Mouse (Mus musculus) limb, embryonic 10.5 days (tissue): ENCODE data around the gene Paxbp1. TPM values are rescaled to one million over a fixed set of nuclear protein-coding genes. Genes with fewer than 3 reads are reported as not detected.

Experiments
- DNase-seq: peaks from one replicate; pipeline ENCODE4 v3.0.0-alpha.2; 2017; ENCODE audit warnings: low spot score
- H3K27ac ChIP-seq: fragments of 300-500 bp; sonication (generic); 2 replicates; pipeline ENCODE4 v1.5.1; 2016; ENCODE audit warnings: mild to moderate bottlenecking
- H3K27me3 ChIP-seq: fragments of 300-500 bp; sonication (generic); 2 replicates; pipeline ENCODE4 v1.6.1; 2016; ENCODE audit warnings: low read depth, mild to moderate bottlenecking; ENCODE audit not compliant: poor library complexity, severe bottlenecking
- H3K36me3 ChIP-seq: fragments of 300-500 bp; sonication (generic); 2 replicates; pipeline ENCODE4 v1.6.1; 2016; ENCODE audit warnings: mild to moderate bottlenecking, moderate library complexity
- H3K4me1 ChIP-seq: fragments of 300-500 bp; sonication (generic); 2 replicates; pipeline ENCODE4 v1.6.1; 2016
- H3K4me3 ChIP-seq: fragments of 300-500 bp; sonication (generic); 2 replicates; pipeline ENCODE4 v1.5.1; 2016; ENCODE audit warnings: mild to moderate bottlenecking, moderate library complexity
- H3K9me3 ChIP-seq: fragments of 300-500 bp; sonication (generic); replicated peaks from 2 replicates; pipeline ENCODE4 v1.6.1; 2016; ENCODE audit warnings: mild to moderate bottlenecking
- WGBS: fragments of 180-500 bp; shearing (Covaris S2); methylation state at CpG from one replicate; pipeline ENCODE4 v1.1.7; 2016; 5-methylcytosine and 5-hydroxymethylcytosine counted together
- polyA plus RNA-seq: library from polyadenylated mRNA; unstranded; fragments of >200 nt; fragmentation: Nextera tagmentation; extraction: Ambion mirVana; gene quantifications from 2 replicates; pipeline ENCODE4 v1.2.1, GENCODE M21; 2016

The Paxbp1 gene
- polyA plus RNA-seq, 1 experiment from 2014 or later = 76.1 TPM

- no peak for DNase-seq
- Histone ChIP-seq H3K9me3 (no peaks in the 10 kb centered on the region), H3K27me3 (peaks cover 21% of the 10 kb centered on the region; the same call in 1 of the 2 replicates), H3K4me1 (peaks cover 9% of the 10 kb centered on the region), H3K4me3 (no peak overlapping the region), H3K27ac (no peak overlapping the region), H3K36me3 (no peaks in the 10 kb centered on the region)
- 97% methylated on average over 1 of the region's 1 CpGs for WGBS
Observed at GRCm38 (mm10) chr16:91067122-91067521, 22.8 kb upstream of the Paxbp1 start.

DNA sequence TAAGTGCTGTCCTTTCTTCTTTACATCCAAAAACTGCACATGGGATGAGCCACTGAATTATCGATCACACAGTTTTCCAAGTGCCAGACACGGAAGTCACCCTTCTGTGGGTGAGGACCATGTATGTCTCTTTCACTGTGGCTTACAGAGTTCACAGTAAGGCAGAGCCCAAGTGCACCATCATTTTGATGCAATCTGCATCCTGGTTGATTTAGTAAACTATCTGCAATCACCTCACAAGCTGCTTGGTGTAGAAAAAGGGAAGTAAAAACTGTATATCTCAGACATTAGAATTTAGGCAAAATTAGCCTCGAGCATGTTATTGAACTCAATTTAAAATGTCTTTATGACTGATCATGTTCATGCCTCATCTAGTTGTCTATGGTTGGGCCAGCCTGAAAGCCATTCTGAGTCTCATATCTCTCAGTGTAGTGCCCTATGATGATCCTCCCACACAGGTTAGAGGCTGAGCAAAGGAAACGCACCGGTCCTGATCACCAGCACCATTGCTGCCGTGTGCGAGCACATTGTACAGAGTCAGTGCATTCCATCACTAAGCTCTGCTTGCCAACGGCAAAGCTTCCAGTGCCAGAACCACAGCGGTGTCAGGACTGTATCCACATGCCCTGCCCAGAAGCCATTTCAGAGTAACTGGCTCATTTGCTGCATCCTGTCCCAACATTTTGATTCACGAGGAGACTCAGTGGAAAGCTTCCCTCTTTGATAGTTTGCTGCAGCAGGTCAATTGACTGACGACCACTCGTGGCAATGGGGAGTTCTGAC lies 20.4 kb upstream of the Paxbp1 start:
- DNase-seq = no peak
- Histone ChIP-seq H3K4me1 (peaks cover 9% of the 10 kb centered on the region), H3K9me3 (no peaks in the 10 kb centered on the region), H3K4me3 (no peak overlapping the region), H3K27ac (no peak overlapping the region), H3K27me3 (peaks cover 10% of the 10 kb centered on the region; the same call in 1 of the 2 replicates), H3K36me3 (no peaks in the 10 kb centered on the region)
- WGBS = 86% methylated on average over 12 of the region's 12 CpGs

- no peaks in the 10 kb centered on the region for H3K9me3 ChIP-seq
- no peak overlapping the region for H3K4me3 ChIP-seq
- no peak for DNase-seq
- no peaks in the 10 kb centered on the region for H3K36me3 ChIP-seq
- WGBS = 96% methylated on average over 10 of the region's 10 CpGs
- no peak overlapping the region for H3K27ac ChIP-seq
- peaks cover 10% of the 10 kb centered on the region; the same call in 1 of the 2 replicates for H3K27me3 ChIP-seq
- H3K4me1 ChIP-seq = peaks cover 4% of the 10 kb centered on the region
Observed at GRCm38 (mm10) chr16:91063786-91064185, 19.4 kb upstream of the Paxbp1 start.

DNA sequence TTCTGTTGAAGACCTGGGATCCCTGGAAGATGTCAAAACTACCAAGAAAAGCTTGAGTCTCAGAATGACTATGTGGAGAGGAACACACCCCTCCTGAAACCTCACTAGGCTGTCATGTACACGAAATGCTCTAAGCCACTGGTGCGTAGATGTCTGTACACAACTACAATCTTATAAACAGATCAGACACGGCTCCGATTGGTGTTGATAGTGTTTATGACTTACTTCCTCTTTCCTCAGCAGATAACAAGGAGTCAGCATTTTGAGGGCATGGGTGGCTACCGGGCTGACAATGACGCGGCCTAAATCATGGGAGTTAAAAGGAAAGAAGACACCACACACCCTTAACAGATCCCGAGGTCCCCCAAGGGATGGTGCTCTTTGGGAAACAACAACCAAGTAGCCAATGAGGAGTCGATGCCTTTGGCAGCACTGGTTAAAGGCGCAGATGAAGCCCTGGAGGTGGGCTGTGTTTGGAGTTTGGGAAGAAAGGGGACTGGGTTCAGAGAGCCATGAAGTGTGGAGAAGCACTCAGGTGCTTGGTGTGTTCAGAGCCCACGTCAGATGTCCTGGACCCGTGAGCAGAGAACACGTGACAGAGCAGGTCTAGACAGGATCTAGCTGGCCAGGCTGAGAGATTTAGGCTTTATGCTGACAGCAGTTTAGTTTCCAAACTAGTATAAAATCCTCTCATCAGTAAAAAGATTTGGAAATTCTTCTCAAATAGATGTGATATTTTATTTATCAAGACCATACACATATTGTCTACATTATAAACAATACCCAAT lies 17.4 kb upstream of the Paxbp1 start:
- WGBS = 78% methylated on average over 13 of the region's 13 CpGs
- H3K4me3 ChIP-seq = no peak overlapping the region
- H3K36me3 ChIP-seq = no peaks in the 10 kb centered on the region
- H3K27me3 ChIP-seq = peaks cover 5% of the 10 kb centered on the region; the same call in 1 of the 2 replicates
- no peak for DNase-seq
- H3K9me3 ChIP-seq = no peaks in the 10 kb centered on the region
- no peak overlapping the region for H3K27ac ChIP-seq
- peaks cover under 1% of the 10 kb centered on the region; the same call in 1 of the 2 replicates for H3K4me1 ChIP-seq

GRCm38 (mm10) chr16:91057741-91058140 lies 13.4 kb upstream of the Paxbp1 start:
- peaks cover 22% of the 10 kb centered on the region for H3K4me1 ChIP-seq
- H3K36me3 ChIP-seq = no peaks in the 10 kb centered on the region
- 72% methylated on average over 6 of the region's 6 CpGs for WGBS
- no peak overlapping the region for H3K4me3 ChIP-seq
- no peak overlapping the region for H3K27ac ChIP-seq
- H3K9me3 ChIP-seq = no peaks in the 10 kb centered on the region
- no peaks in the 10 kb centered on the region for H3K27me3 ChIP-seq
- DNase-seq = no peak

DNA sequence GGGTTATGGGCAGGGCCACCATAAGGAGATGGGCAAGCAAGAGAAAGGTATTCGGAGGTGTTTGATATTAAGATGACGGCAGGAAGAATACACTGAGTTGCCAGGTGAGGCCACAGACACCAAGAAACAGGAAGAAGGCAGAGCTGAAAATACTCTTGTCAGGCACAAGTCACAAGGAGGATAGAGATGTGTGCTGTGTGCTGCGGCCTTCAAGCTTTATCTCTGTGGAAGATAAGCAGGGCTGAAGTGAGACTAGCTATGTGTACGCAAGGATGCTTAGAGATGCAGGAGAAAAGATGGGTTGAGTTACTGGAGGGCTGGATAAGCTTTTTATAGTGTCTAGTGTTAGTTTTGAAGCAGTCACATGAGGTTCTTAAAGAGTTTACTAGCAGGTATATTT lies 12.9 kb upstream of the Paxbp1 start:
- 91% methylated on average over 4 of the region's 4 CpGs for WGBS
- Histone ChIP-seq H3K36me3 (no peaks in the 10 kb centered on the region), H3K9me3 (no peaks in the 10 kb centered on the region), H3K27ac (no peak overlapping the region), H3K27me3 (no peaks in the 10 kb centered on the region), H3K4me3 (no peak overlapping the region), H3K4me1 (peaks cover 22% of the 10 kb centered on the region)
- DNase-seq = no peak

- 71% methylated on average over 16 of the region's 16 CpGs for WGBS
- no peaks in the 10 kb centered on the region for H3K36me3 ChIP-seq
- H3K9me3 ChIP-seq = no peaks in the 10 kb centered on the region
- H3K27me3 ChIP-seq = no peaks in the 10 kb centered on the region
- no peak overlapping the region for H3K27ac ChIP-seq
- no peak overlapping the region for H3K4me3 ChIP-seq
- H3K4me1 ChIP-seq = peaks cover 28% of the 10 kb centered on the region
- DNase-seq = no peak
Observed at GRCm38 (mm10) chr16:91056043-91056821, 11.9 kb upstream of the Paxbp1 start.

DNA sequence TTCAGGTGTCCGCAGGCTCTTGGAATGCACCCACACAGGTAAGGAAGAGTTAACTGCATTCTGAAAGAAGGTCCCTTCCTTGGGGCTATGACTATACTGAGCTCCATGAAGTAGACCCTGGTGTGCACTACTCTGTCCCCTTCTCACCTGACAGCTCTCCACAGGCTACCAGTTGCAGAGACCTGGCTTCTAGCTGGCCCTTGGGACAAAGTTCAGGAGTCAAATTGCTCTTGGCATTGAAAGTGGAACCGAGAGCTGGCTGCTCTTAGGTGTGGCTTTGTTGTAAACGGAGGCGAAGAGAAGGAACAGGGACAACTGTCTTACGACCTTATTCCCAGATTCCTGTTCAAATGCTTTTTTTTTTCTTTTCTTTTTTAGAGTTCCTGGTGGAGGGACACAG lies 10.8 kb upstream of the Paxbp1 start:
- H3K36me3 ChIP-seq = no peaks in the 10 kb centered on the region
- H3K27me3 ChIP-seq = no peaks in the 10 kb centered on the region
- peaks cover 28% of the 10 kb centered on the region for H3K4me1 ChIP-seq
- H3K9me3 ChIP-seq = no peaks in the 10 kb centered on the region
- H3K27ac ChIP-seq = no peak overlapping the region
- H3K4me3 ChIP-seq = no peak overlapping the region
- DNase-seq = no peak
- 74% methylated on average over 5 of the region's 5 CpGs for WGBS

DNA sequence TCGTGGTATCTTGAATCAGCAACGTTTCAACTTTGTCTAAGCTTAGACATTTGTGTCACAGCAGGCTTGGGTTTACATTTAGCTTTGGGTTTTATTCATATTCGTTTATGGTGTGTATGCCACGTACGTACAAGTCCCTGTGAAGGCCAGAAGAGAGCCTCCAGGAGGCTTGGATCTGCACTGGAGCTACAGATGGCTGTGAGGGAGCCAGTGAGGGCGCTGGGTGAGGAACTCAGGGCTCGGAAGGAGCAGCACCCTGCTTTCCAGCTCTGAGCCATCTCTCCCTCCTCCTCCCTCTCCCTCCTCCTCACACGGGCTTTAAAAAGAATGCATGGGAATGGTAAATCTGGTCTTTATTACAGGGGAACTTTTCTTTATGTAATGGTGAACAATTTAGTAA lies 9.3 kb upstream of the Paxbp1 start:
- H3K4me3 ChIP-seq = no peak overlapping the region
- H3K9me3 ChIP-seq = no peaks in the 10 kb centered on the region
- no peaks in the 10 kb centered on the region for H3K27me3 ChIP-seq
- peaks cover 28% of the 10 kb centered on the region for H3K4me1 ChIP-seq
- DNase-seq = no peak
- WGBS = 62% methylated on average over 8 of the region's 8 CpGs
- no peaks in the 10 kb centered on the region for H3K36me3 ChIP-seq
- no peak overlapping the region for H3K27ac ChIP-seq

DNA sequence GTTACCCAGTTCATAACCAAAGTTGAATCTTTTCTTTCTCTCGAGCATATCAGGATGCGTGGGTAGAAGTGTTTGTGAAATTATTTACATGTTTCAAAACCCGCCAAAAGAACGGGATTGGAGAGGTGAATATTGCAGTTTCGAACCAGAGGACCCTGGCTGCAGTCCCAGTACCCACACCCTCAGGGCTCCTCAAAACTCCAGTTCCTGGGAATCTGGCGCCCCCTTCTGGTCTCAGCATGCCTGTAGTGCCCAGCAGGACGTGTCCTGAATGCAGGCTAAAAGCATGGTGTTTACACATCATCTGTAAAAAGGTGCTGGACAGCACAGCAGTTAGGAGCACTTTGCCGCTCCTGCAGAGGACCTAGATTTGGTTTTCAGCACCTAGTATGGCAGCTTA lies 1.2 kb upstream of the Paxbp1 start:
- WGBS = 55% methylated on average over 8 of the region's 8 CpGs
- DNase-seq = peak; percentile 57
- no peak overlapping the region for H3K27ac ChIP-seq
- H3K36me3 ChIP-seq = peaks cover 14% of the 10 kb centered on the region
- no peaks in the 10 kb centered on the region for H3K27me3 ChIP-seq
- H3K4me1 ChIP-seq = peaks cover 15% of the 10 kb centered on the region
- no peak overlapping the region for H3K4me3 ChIP-seq
- no peaks in the 10 kb centered on the region for H3K9me3 ChIP-seq

- Histone ChIP-seq H3K4me1 (peaks cover 15% of the 10 kb centered on the region), H3K36me3 (peaks cover 31% of the 10 kb centered on the region), H3K4me3 (peak overlapping the region; percentile 82), H3K9me3 (no peaks in the 10 kb centered on the region), H3K27ac (peak overlapping the region; percentile 98), H3K27me3 (no peaks in the 10 kb centered on the region)
- under 1% methylated on average over 63 of the region's 63 CpGs for WGBS
- peak; percentile 75 for DNase-seq
Observed at GRCm38 (mm10) chr16:91043461-91044248, 688 bp downstream of the Paxbp1 start.

DNA sequence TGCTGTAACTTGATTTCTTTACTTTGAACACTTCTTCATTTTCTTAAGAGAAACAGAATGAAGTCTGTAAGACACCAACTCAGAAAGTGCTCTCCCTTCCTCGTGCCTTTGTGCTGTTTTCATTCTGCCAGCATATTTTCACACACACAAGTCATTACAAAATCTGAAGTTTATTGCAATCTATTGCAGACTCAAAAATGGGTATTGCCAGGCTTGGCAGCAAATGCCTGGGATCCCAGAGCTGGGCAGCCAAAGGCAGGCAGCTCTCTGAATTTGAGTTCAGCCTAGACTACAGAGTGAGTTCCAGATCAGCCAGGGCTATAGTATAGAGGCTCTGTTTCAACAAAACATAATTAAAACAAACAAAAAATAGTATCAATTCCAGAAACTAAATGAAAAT lies 1.7 kb downstream of the Paxbp1 start:
- Histone ChIP-seq H3K27me3 (no peaks in the 10 kb centered on the region), H3K27ac (no peak overlapping the region), H3K36me3 (peaks cover 41% of the 10 kb centered on the region), H3K4me3 (peak overlapping the region; percentile 82), H3K9me3 (no peaks in the 10 kb centered on the region), H3K4me1 (peaks cover 15% of the 10 kb centered on the region)
- 74% methylated on average over 1 of the region's 1 CpGs for WGBS
- no peak for DNase-seq
